Mouse (Mus musculus) kidney, postnatal 0 days (tissue): ENCODE results near the gene Ankrd33b. TPM values are rescaled to one million over a fixed set of nuclear protein-coding genes. Genes with fewer than 3 reads are reported as not detected.

Experiments used
- ATAC-seq: fragments of 200-750 bp; cut with Nextera tagmentation; replicated peaks from 2 replicates; pipeline ENCODE4 v1.8.0; 2017; ENCODE audit warnings: low read depth, moderate number of reproducible peaks, moderate TSS enrichment, moderate library complexity; ENCODE audit not compliant: low FRiP score
- DNase-seq: peaks from one replicate; pipeline ENCODE4 v3.0.0-alpha.2; 2016; ENCODE audit warnings: low spot score
- H3K27ac ChIP-seq: fragments of 300-500 bp; sonication (generic); 2 replicates; pipeline ENCODE4 v1.5.1; 2014; ENCODE audit warnings: mild to moderate bottlenecking
- H3K27me3 ChIP-seq: fragments of 300-500 bp; sonication (generic); 2 replicates; pipeline ENCODE4 v1.6.1; 2014; ENCODE audit warnings: low read length, mixed read lengths; ENCODE audit not compliant: insufficient read depth
- H3K36me3 ChIP-seq: fragments of 300-500 bp; sonication (generic); 2 replicates; pipeline ENCODE4 v1.6.1; 2014; ENCODE audit warnings: low read length, mixed read lengths; ENCODE audit not compliant: insufficient read depth
- H3K4me1 ChIP-seq: fragments of 300-500 bp; sonication (generic); replicated peaks from 2 replicates; pipeline ENCODE4 v1.6.1; 2014; ENCODE audit warnings: antibody characterized with exemption, low read length, mixed read lengths; ENCODE audit not compliant: insufficient read depth
- H3K4me2 ChIP-seq: fragments of 300-500 bp; sonication (generic); 2 replicates; pipeline ENCODE4 v1.6.1; 2014; ENCODE audit warnings: mild to moderate bottlenecking, low read length, moderate library complexity, mixed read lengths
- H3K4me3 ChIP-seq: fragments of 300-500 bp; sonication (generic); replicated peaks from 2 replicates; pipeline ENCODE4 v1.5.1; 2014; ENCODE audit warnings: low read depth, low read length
- H3K9ac ChIP-seq: fragments of 300-500 bp; sonication (generic); 2 replicates; pipeline ENCODE4 v1.6.1; 2014; ENCODE audit warnings: low read depth, low read length
- H3K9me3 ChIP-seq: fragments of 300-500 bp; sonication (generic); replicated peaks from 2 replicates; pipeline ENCODE4 v1.6.1; 2016; ENCODE audit warnings: low read length, inconsistent platforms, mixed read lengths
- CTCF ChIP-seq: IDR thresholded peaks from 2 replicates; pipeline ENCODE4 v1.5.1; 2016; ENCODE audit warnings: antibody characterized with exemption, low read depth, mild to moderate bottlenecking, moderate library complexity
- WGBS: fragments of 180-500 bp; shearing (Covaris S2); extraction: QIAGEN DNeasy Blood & Tissue Kit; methylation state at CpG from one replicate; pipeline ENCODE4 v1.1.7; 2014; 5-methylcytosine and 5-hydroxymethylcytosine counted together
- polyA plus RNA-seq: library from polyadenylated mRNA; unstranded; fragments of >200 nt; fragmentation: Nextera tagmentation; extraction: Ambion mirVana; gene quantifications from 2 replicates; pipeline ENCODE4 v1.2.1, GENCODE M21; 2015

Gene Ankrd33b
- polyA plus RNA-seq, 1 experiment from 2014 or later = 12.0 TPM

GRCm38 (mm10) chr15:31345366-31345765 is 22.2 kb downstream of the Ankrd33b start:
- TF ChIP-seq CTCF = no peak
- DNase-seq = no peak
- no peak overlapping the region for H3K4me3 ChIP-seq
- no peak for ATAC-seq
- no peaks in the 10 kb centered on the region for H3K27me3 ChIP-seq
- H3K36me3 ChIP-seq = no peaks in the 10 kb centered on the region
- no peak overlapping the region for H3K4me2 ChIP-seq
- H3K27ac ChIP-seq = no peak overlapping the region
- H3K4me1 ChIP-seq = peaks cover 7% of the 10 kb centered on the region; the same call in 1 of the 2 replicates
- H3K9me3 ChIP-seq = no peaks in the 10 kb centered on the region
- 67% methylated on average over 9 of the region's 9 CpGs for WGBS
- no peak overlapping the region for H3K9ac ChIP-seq

DNA sequence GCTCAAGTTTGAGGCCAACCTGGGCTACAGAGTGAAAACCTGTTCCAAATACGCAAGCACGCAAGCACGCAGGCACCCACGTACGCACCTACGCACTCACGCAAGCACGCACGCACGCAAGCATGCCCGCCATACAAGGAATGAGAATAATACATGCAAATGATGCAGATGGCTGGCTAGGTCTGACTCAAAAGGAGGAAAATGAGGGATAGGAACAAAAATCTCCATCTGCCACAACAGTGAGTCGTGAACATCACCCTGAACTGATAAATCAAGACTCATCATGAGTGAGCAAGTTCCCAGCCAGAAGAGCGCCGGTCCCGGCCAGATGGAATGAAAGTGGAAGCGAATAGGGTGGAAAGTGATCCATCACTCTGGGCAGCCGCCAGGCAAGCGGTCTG is 22.7 kb downstream of the Ankrd33b start:
- Histone ChIP-seq H3K9me3 (no peaks in the 10 kb centered on the region), H3K36me3 (no peaks in the 10 kb centered on the region), H3K27me3 (no peaks in the 10 kb centered on the region), H3K4me2 (no peak overlapping the region), H3K27ac (no peak overlapping the region), H3K9ac (no peak overlapping the region), H3K4me3 (no peak overlapping the region), H3K4me1 (peaks cover 7% of the 10 kb centered on the region; the same call in 1 of the 2 replicates)
- ATAC-seq (no peak), DNase-seq (peak; percentile 7)
- WGBS = 77% methylated on average over 18 of the region's 18 CpGs
- TF ChIP-seq CTCF = no peak

DNA sequence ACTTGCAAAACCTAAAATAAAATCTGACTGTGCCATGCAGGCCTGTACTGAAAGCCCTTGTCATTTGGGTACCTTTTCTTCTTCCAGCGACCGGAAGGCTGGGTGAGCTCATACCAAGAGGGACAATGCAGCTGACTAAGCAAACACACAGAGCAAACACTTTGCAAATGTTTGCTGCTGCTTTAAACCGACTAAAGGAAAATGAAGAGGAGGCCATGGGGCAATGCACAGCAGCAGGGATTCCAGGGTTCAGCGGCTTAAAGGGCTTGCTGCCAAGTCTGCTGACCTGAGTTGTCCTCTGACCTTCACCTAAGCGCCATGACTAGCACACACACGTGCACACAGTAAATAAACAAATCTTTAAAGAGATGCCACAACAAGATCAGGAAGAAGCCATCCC is 23.9 kb downstream of the Ankrd33b start:
- WGBS = 19% methylated on average over 6 of the region's 6 CpGs
- H3K36me3 ChIP-seq = no peaks in the 10 kb centered on the region
- no peak overlapping the region for H3K9ac ChIP-seq
- no peak for TF ChIP-seq CTCF
- peak; percentile 71 for ATAC-seq
- peaks cover 7% of the 10 kb centered on the region; the same call in 1 of the 2 replicates for H3K4me1 ChIP-seq
- no peak overlapping the region for H3K4me3 ChIP-seq
- DNase-seq = peak; percentile 37
- H3K4me2 ChIP-seq = no peak overlapping the region
- H3K27me3 ChIP-seq = no peaks in the 10 kb centered on the region
- H3K9me3 ChIP-seq = no peaks in the 10 kb centered on the region
- H3K27ac ChIP-seq = no peak overlapping the region

- H3K4me2 ChIP-seq = no peak overlapping the region
- H3K9ac ChIP-seq = no peak overlapping the region
- ATAC-seq (no peak), DNase-seq (peak; percentile 27)
- no peaks in the 10 kb centered on the region for H3K9me3 ChIP-seq
- TF ChIP-seq CTCF = no peak
- WGBS = 36% methylated on average over 8 of the region's 8 CpGs
- H3K36me3 ChIP-seq = no peaks in the 10 kb centered on the region
- H3K27ac ChIP-seq = no peak overlapping the region
- peaks cover 7% of the 10 kb centered on the region; the same call in 1 of the 2 replicates for H3K4me1 ChIP-seq
- no peak overlapping the region for H3K4me3 ChIP-seq
- no peaks in the 10 kb centered on the region for H3K27me3 ChIP-seq
Observed at GRCm38 (mm10) chr15:31342496-31342901, 25.0 kb downstream of the Ankrd33b start.

DNA sequence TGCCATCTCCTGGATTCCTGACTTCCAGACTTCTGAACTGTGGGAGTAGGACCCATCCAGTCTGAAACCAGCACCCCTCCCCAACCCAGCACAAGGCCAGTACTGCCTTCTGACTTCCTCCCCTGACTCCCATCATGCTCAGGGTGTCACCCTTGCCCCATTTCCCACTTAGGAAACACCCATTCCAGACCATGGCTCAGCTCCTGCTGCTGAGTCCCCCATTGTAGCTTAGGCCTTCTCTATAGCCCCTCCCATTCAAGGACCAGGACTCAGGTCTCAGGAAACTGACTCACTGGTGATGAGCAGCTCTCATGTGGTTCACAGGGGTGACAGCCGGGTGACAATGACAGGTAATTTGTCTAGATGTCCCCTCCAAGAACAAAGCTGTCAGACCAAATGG is 25.5 kb downstream of the Ankrd33b start:
- H3K9me3 ChIP-seq = no peaks in the 10 kb centered on the region
- H3K27me3 ChIP-seq = no peaks in the 10 kb centered on the region
- no peaks in the 10 kb centered on the region for H3K36me3 ChIP-seq
- H3K4me1 ChIP-seq = peaks cover 7% of the 10 kb centered on the region; the same call in 1 of the 2 replicates
- H3K4me3 ChIP-seq = no peak overlapping the region
- no peak overlapping the region for H3K4me2 ChIP-seq
- WGBS = 57% methylated on average over 1 of the region's 1 CpGs
- ATAC-seq = no peak
- no peak overlapping the region for H3K27ac ChIP-seq
- H3K9ac ChIP-seq = no peak overlapping the region
- peak; percentile 16 for DNase-seq
- TF ChIP-seq CTCF = no peak

GRCm38 (mm10) chr15:31338656-31339291 is 28.8 kb downstream of the Ankrd33b start:
- H3K4me3 ChIP-seq = no peak overlapping the region
- peak; percentile 56 for ATAC-seq
- no peaks in the 10 kb centered on the region for H3K36me3 ChIP-seq
- no peak overlapping the region for H3K4me2 ChIP-seq
- H3K9me3 ChIP-seq = no peaks in the 10 kb centered on the region
- H3K27ac ChIP-seq = no peak overlapping the region
- H3K4me1 ChIP-seq = 0 out of 2 replicates have a peak, but pooled peaks cover 7% of the 10 kb centered on the region
- TF ChIP-seq CTCF = no peak
- no peak for DNase-seq
- 72% methylated on average over 10 of the region's 10 CpGs for WGBS
- no peak overlapping the region for H3K9ac ChIP-seq
- H3K27me3 ChIP-seq = no peaks in the 10 kb centered on the region
